Mouse (Mus musculus): Measurements from ENCODE around the gene Slc9a9. TPM values are rescaled to one million over a fixed set of nuclear protein-coding genes. Genes with fewer than 3 reads are reported as not detected.

Gene Slc9a9
- polyA plus RNA-seq, 1 experiment from 2014 or later = 5.1 TPM

GRCm38 (mm10) chr9:94740841-94741240 is 71.1 kb downstream of the Slc9a9 start:
- H3K9ac ChIP-seq = no peak overlapping the region
- no peaks in the 10 kb centered on the region; the same call in 1 of the 2 replicates for H3K4me1 ChIP-seq (replicated peaks)
- H3K4me3 ChIP-seq = no peak overlapping the region
- H3K4me2 ChIP-seq = no peak overlapping the region
- no peak for ATAC-seq (ENCODE audit: low FRiP score, low read depth)
- H3K27me3 ChIP-seq = no peaks in the 10 kb centered on the region
- H3K36me3 ChIP-seq = no peaks in the 10 kb centered on the region
- 76% methylated on average over 3 of the region's 3 CpGs for WGBS
- no peaks in the 10 kb centered on the region for H3K9me3 ChIP-seq
- no peak overlapping the region for H3K27ac ChIP-seq (replicated peaks)

GRCm38 (mm10) chr9:94743291-94743690 is 73.6 kb downstream of the Slc9a9 start:
- Histone ChIP-seq H3K4me1 (replicated peaks) (no peaks in the 10 kb centered on the region; the same call in 1 of the 2 replicates), H3K36me3 (no peaks in the 10 kb centered on the region), H3K4me2 (no peak overlapping the region), H3K9ac (no peak overlapping the region), H3K9me3 (no peaks in the 10 kb centered on the region), H3K4me3 (no peak overlapping the region), H3K27ac (replicated peaks) (no peak overlapping the region), H3K27me3 (no peaks in the 10 kb centered on the region)
- ATAC-seq (ENCODE audit: low FRiP score, low read depth) = no peak
- 91% methylated on average over 1 of the region's 1 CpGs for WGBS

DNA sequence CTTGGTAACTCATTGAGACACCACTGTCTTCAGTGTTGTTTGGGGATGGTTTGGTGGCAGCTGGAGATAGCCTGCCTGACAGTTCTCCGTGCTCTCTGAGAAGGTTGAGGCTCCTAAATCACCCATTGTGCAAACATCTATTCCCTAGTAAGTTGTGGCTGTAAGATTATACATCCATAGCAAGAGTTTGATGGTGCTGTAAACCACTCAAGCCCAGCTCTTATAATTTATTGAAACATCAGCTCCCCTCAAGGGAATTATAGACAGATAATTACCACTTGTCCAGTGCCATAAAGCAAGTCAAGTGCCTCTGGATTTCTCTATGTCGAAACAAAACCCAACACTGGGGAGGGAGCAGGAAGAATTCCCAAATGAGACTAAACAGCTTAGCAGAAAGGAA is 78.8 kb downstream of the Slc9a9 start:
- H3K27ac ChIP-seq (replicated peaks) = no peak overlapping the region
- ATAC-seq (ENCODE audit: low FRiP score, low read depth) = no peak
- H3K9me3 ChIP-seq = no peaks in the 10 kb centered on the region
- H3K27me3 ChIP-seq = no peaks in the 10 kb centered on the region
- 69% methylated on average over 2 of the region's 2 CpGs for WGBS
- no peak overlapping the region for H3K4me3 ChIP-seq
- H3K9ac ChIP-seq = no peak overlapping the region
- no peaks in the 10 kb centered on the region for H3K4me1 ChIP-seq (replicated peaks)
- no peak overlapping the region for H3K4me2 ChIP-seq
- H3K36me3 ChIP-seq = no peaks in the 10 kb centered on the region

GRCm38 (mm10) chr9:94750187-94750586 is 80.5 kb downstream of the Slc9a9 start:
- Histone ChIP-seq H3K4me3 (no peak overlapping the region), H3K27me3 (no peaks in the 10 kb centered on the region), H3K9me3 (no peaks in the 10 kb centered on the region), H3K4me1 (replicated peaks) (no peaks in the 10 kb centered on the region), H3K4me2 (no peak overlapping the region), H3K36me3 (no peaks in the 10 kb centered on the region), H3K27ac (replicated peaks) (no peak overlapping the region), H3K9ac (no peak overlapping the region)
- ATAC-seq (ENCODE audit: low FRiP score, low read depth) = no peak
- WGBS = 90% methylated on average over 8 of the region's 8 CpGs

DNA sequence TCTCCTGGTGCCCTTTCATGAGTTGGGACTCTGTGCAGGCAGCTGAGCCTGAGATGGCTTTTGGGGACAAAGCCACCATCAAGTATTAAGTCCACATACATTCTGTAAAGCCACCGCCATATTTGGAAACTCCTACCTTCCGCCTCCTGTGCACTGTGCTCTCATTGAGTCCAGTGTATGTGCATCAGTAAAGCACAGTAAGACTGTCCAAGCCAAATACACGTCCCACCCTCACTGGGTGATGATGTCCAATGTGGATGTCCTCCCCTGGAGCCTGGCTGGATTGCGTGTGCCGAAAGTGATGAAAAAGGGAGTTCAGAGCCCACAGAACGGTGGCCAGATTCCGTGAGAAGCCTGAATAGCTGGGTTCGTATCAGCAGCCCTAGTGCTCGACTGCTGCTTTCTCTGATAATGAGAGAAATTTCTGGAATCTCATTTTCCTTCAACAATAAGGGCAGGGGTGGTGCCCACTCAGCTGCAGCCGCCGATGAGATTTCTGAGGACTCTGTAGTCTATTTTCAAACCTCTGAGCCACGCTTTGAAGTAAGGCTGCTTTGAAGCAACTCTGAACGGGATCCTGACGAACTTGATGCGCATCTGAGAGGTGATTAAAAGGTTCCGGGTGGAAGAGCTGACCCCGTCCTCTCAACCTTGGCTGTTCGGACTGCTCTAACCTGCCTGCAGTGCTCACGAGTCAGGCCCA is 81.4 kb downstream of the Slc9a9 start:
- Histone ChIP-seq H3K4me1 (replicated peaks) (no peaks in the 10 kb centered on the region), H3K9me3 (no peaks in the 10 kb centered on the region), H3K4me3 (no peak overlapping the region), H3K27ac (replicated peaks) (no peak overlapping the region), H3K27me3 (no peaks in the 10 kb centered on the region), H3K36me3 (no peaks in the 10 kb centered on the region), H3K4me2 (no peak overlapping the region), H3K9ac (no peak overlapping the region)
- no peak for ATAC-seq (ENCODE audit: low FRiP score, low read depth)
- 82% methylated on average over 19 of the region's 19 CpGs for WGBS

DNA sequence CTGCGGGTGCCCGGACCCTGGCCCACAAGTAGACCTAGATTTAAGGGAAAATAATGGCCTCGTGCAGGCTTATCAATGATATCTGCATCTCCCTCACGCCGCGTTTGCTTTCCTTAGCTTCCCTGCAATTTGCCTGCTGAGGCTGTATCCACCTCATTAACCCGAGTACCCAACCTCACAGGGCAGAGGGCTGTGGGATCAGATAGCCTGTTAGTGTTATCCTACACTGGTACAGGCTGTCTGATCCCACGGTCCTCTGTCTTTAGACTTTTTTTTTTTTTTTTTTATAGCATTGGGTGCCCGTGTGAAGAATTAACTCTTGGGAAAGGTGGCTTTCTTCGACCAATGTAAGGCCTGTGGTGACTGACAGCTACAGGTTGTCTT is 81.9 kb downstream of the Slc9a9 start:
- Histone ChIP-seq H3K36me3 (no peaks in the 10 kb centered on the region), H3K4me1 (replicated peaks) (no peaks in the 10 kb centered on the region), H3K4me2 (no peak overlapping the region), H3K9me3 (no peaks in the 10 kb centered on the region), H3K27me3 (no peaks in the 10 kb centered on the region), H3K4me3 (no peak overlapping the region), H3K27ac (replicated peaks) (no peak overlapping the region), H3K9ac (no peak overlapping the region)
- ATAC-seq (ENCODE audit: low FRiP score, low read depth) = no peak
- WGBS = 79% methylated on average over 10 of the region's 10 CpGs

DNA sequence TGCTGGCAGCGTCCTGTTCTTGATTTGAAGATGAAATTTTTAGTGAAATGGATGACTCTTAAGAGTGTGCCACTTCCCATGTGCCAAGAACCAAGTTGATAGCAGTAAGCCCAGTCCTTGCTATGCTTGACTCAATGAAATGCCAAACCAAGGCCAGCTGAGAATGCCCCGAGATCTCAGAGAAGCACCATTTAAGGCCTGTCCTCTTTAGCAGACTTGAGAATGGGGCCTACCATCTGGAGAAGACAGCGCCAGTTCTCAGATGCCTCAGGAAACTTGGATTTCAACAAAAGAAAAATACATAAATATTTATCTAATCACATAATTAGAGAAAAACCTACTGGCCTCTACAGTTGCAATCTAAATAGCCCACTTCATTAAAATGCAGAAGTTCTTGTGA is 82.4 kb downstream of the Slc9a9 start:
- no peak for ATAC-seq (ENCODE audit: low FRiP score, low read depth)
- Histone ChIP-seq H3K9me3 (no peaks in the 10 kb centered on the region), H3K27ac (replicated peaks) (no peak overlapping the region), H3K4me2 (no peak overlapping the region), H3K4me3 (no peak overlapping the region), H3K36me3 (no peaks in the 10 kb centered on the region), H3K9ac (no peak overlapping the region), H3K27me3 (no peaks in the 10 kb centered on the region), H3K4me1 (replicated peaks) (no peaks in the 10 kb centered on the region)
- 96% methylated on average over 3 of the region's 3 CpGs for WGBS

DNA sequence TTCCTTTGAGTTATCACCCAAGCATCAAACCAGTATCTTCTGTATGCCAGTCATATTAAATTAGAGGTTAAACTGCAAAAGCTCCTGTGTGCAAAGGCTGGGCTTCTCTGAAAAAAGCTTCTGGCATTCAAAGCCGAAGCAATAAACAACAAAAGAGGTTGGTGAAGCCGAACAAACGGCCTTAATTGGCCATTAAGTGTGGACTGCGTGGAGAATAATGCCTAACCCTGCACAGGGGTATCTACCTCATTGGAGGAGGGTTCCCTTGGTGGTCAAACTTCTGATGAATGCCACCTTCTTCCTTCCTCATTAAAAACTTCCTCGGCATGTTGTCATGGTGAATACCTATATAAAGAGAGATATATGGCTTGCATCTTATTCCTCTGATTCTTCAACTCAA is 90.2 kb downstream of the Slc9a9 start:
- no peak overlapping the region for H3K4me2 ChIP-seq

GRCm38 (mm10) chr9:94768114-94768513 is 98.4 kb downstream of the Slc9a9 start:
- H3K4me2 ChIP-seq = no peak overlapping the region
- H3K9ac ChIP-seq = no peak overlapping the region
- no peak overlapping the region for H3K4me3 ChIP-seq
- 37% methylated on average over 6 of the region's 6 CpGs for WGBS
- H3K27ac ChIP-seq (replicated peaks) = no peak overlapping the region
- no peak for ATAC-seq (ENCODE audit: low FRiP score, low read depth)
- no peaks in the 10 kb centered on the region for H3K36me3 ChIP-seq
- H3K27me3 ChIP-seq = no peaks in the 10 kb centered on the region
- no peaks in the 10 kb centered on the region for H3K4me1 ChIP-seq (replicated peaks)
- no peaks in the 10 kb centered on the region for H3K9me3 ChIP-seq

More for the DNA sequence above, 90.2 kb downstream of the Slc9a9 start:
- WGBS = 9% methylated on average over 5 of the region's 5 CpGs
- Histone ChIP-seq H3K9me3 (no peaks in the 10 kb centered on the region), H3K27me3 (no peaks in the 10 kb centered on the region), H3K36me3 (no peaks in the 10 kb centered on the region), H3K4me1 (replicated peaks) (no peaks in the 10 kb centered on the region), H3K4me3 (no peak overlapping the region), H3K27ac (replicated peaks) (no peak overlapping the region), H3K9ac (no peak overlapping the region)
- ATAC-seq (ENCODE audit: low FRiP score, low read depth) = no peak

- H3K4me2 ChIP-seq = no peak overlapping the region
- no peak overlapping the region for H3K27ac ChIP-seq (replicated peaks)
- H3K27me3 ChIP-seq = no peaks in the 10 kb centered on the region
- WGBS = 74% methylated on average over 4 of the region's 4 CpGs
- H3K9ac ChIP-seq = no peak overlapping the region
- H3K4me1 ChIP-seq (replicated peaks) = no peaks in the 10 kb centered on the region
- H3K36me3 ChIP-seq = no peaks in the 10 kb centered on the region
- ATAC-seq (ENCODE audit: low FRiP score, low read depth) = no peak
- H3K4me3 ChIP-seq = no peak overlapping the region
- H3K9me3 ChIP-seq = no peaks in the 10 kb centered on the region
Measured at GRCm38 (mm10) chr9:94768524-94768923, 98.8 kb downstream of the Slc9a9 start.

- H3K9ac ChIP-seq = no peak overlapping the region
- H3K4me1 ChIP-seq (replicated peaks) = no peaks in the 10 kb centered on the region
- H3K27ac ChIP-seq (replicated peaks) = no peak overlapping the region
- no peak overlapping the region for H3K4me3 ChIP-seq
- ATAC-seq (ENCODE audit: low FRiP score, low read depth) = peak; percentile 68
- WGBS = 74% methylated on average over 4 of the region's 4 CpGs
- no peaks in the 10 kb centered on the region for H3K36me3 ChIP-seq
- no peak overlapping the region for H3K4me2 ChIP-seq
- no peaks in the 10 kb centered on the region for H3K27me3 ChIP-seq
- H3K9me3 ChIP-seq = no peaks in the 10 kb centered on the region
Measured at GRCm38 (mm10) chr9:94773357-94773756, 103.6 kb downstream of the Slc9a9 start.

- no peaks in the 10 kb centered on the region for H3K4me1 ChIP-seq (replicated peaks)
- no peak overlapping the region for H3K4me2 ChIP-seq
- no peaks in the 10 kb centered on the region for H3K27me3 ChIP-seq
- no peaks in the 10 kb centered on the region for H3K36me3 ChIP-seq
- no peaks in the 10 kb centered on the region for H3K9me3 ChIP-seq
- H3K4me3 ChIP-seq = no peak overlapping the region
- 91% methylated on average over 3 of the region's 3 CpGs for WGBS
- H3K9ac ChIP-seq = no peak overlapping the region
- ATAC-seq (ENCODE audit: low FRiP score, low read depth) = no peak
- no peak overlapping the region for H3K27ac ChIP-seq (replicated peaks)
Measured at GRCm38 (mm10) chr9:94788261-94788660, 118.6 kb downstream of the Slc9a9 start.

DNA sequence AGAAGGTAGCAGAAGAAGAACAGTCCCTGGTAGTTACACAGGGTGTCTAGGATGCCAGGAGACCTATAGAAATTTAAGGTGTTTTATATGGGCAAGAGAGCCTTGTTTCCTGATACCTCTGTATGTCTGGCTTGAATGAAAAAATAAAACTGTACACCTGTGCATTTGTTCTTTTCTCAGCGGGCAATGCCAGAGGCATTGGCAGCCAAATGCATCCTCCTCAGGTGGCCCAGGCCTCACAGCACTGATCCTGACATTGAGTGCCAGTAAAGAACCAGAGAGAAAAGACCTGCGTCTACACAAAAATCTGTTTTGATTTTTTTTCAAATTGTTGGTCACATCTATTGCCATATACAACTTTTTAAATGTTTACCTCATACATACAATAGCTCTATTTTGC is 121.3 kb downstream of the Slc9a9 start:
- H3K27ac ChIP-seq (replicated peaks) = no peak overlapping the region
- no peak overlapping the region for H3K4me3 ChIP-seq
- H3K27me3 ChIP-seq = no peaks in the 10 kb centered on the region
- no peak overlapping the region for H3K4me2 ChIP-seq
- WGBS = 85% methylated on average over 2 of the region's 2 CpGs
- no peak for ATAC-seq (ENCODE audit: low FRiP score, low read depth)
- no peaks in the 10 kb centered on the region for H3K9me3 ChIP-seq
- H3K9ac ChIP-seq = no peak overlapping the region
- no peaks in the 10 kb centered on the region for H3K36me3 ChIP-seq
- no peaks in the 10 kb centered on the region for H3K4me1 ChIP-seq (replicated peaks)
